Mouse (Mus musculus) kidney, adult 2 months (tissue): ENCODE measurements at regions not wholly inside any gene's neighbourhood (a gene's known extent, or its start where the extent isn't known, plus 50 kb on each side); places are given as distances from the start of the nearest gene placed in this dataset.

ENCODE experiments used
- CTCF ChIP-seq: fragments of 200-500 bp; conservative IDR thresholded peaks from 2 replicates; pipeline ENCODE4 v1.5.1; 2011; ENCODE audit warnings: low read depth, mild to moderate bottlenecking, control low read depth, low read length, moderate library complexity, mixed read lengths; ENCODE audit not compliant: insufficient read depth, insufficient read length
- POLR2A ChIP-seq: fragments of 200-500 bp; IDR thresholded peaks from one replicate; pipeline ENCODE4 v1.6.1; 2011; ENCODE audit warnings: low read depth, low read length, control low read depth

- TF ChIP-seq CTCF (no peak), POLR2A (no peak)
These were observed 127.6 kb upstream of the Adamts9 start for GRCm38 (mm10) chr6:93070916-93071315.
